Mouse (Mus musculus) megakaryocyte, embryonic 14.5 days (primary cell): ENCODE data around the gene Grk6. TPM values are rescaled to one million over a fixed set of nuclear protein-coding genes. Genes with fewer than 3 reads are reported as not detected.

Source experiments
- H3K27me3 ChIP-seq: replicated peaks from 2 replicates; pipeline ENCODE3; 2012; ENCODE audit warnings: inconsistent platforms
- H3K36me3 ChIP-seq: replicated peaks from 2 replicates; pipeline ENCODE3; 2012; ENCODE audit warnings: low read length, inconsistent platforms, mixed read lengths
- H3K4me1 ChIP-seq: 2 replicates; pipeline ENCODE4 v1.6.1; 2012; ENCODE audit warnings: inconsistent platforms
- H3K4me3 ChIP-seq: replicated peaks from 2 replicates; pipeline ENCODE3; 2012; ENCODE audit warnings: moderate library complexity, mild to moderate bottlenecking, inconsistent platforms
- H3K9me3 ChIP-seq: 2 replicates; pipeline ENCODE4 v1.6.1; 2012; ENCODE audit warnings: inconsistent platforms
- FLI1 ChIP-seq: IDR thresholded peaks from 2 replicates; pipeline ENCODE4 v1.6.1; 2012; ENCODE audit warnings: low read length, inconsistent platforms, mixed read lengths
- GATA1 ChIP-seq: IDR thresholded peaks from 3 replicates; pipeline ENCODE4 v1.6.1; 2012; ENCODE audit warnings: mixed read lengths, low read length, inconsistent platforms, borderline replicate concordance
- polyA plus RNA-seq: library from polyadenylated mRNA; stranded (reverse); fragments of >175 nt; gene quantifications from 2 replicates; pipeline ENCODE4 v1.2.3, GENCODE M21; 2012; ENCODE audit warnings: low replicate concordance; ENCODE audit not compliant: insufficient read depth

Grk6 gene
- 33.8 and 54.2 TPM in 2 replicates for polyA plus RNA-seq

DNA sequence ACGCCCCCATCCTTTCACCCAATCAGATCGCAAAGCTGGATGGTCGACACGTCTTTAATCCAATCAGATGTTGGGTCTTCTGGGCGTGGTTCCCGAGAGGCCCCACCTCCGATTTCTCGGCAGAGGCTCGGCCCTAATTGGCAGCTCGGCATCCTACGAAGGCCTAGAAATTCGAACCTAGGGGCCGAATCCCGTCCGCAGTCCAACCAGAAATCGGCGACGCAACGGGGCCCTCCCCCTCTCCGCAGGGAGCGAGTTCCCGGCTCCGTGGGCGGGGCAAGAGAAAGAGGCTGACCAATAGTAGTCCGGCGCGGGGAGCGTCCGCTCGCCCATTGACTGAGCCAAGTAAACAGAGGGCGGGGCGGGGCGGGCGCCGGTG, at the start of gene Grk6:
Grk6 (plus strand) TSS at position 136 of the 379 bp plus-strand sequence.
- TF ChIP-seq FLI1 (no peak), GATA1 (no peak)
- H3K36me3 ChIP-seq, result peaks cover 23% of the 10 kb centered on the region
- H3K9me3 ChIP-seq, result no peaks in the 10 kb centered on the region
- H3K4me1 ChIP-seq, result peaks cover 77% of the 10 kb centered on the region
- no peaks in the 10 kb centered on the region for H3K27me3 ChIP-seq
- H3K4me3 ChIP-seq, result peak within 1 kb of the TSS; percentile 96

DNA sequence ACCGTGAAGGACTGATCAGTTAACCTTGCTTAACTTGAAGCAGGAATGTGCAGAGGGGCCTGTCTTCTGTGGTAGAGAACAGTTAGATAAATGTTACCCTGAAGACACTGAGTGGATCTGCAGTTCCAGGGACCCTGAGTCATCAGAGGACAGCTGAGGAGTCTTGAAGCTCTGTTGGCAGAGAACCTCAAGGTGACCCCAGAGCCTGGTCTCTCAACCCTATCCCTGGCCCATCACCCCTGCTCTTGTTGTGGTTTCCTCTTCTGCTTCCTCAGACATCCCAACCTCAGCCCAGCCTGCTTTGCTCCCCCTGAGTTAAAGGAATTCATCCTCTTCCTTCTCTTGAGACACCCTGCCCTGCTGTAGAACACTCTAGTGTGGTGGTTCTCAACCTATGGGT, 46.8 kb upstream of the Grk6 start, which contains the start of gene Slc34a1:
Slc34a1 (plus strand) TSS at position 100 of the 400 bp plus-strand sequence.
- no peak for TF ChIP-seq FLI1
- TF ChIP-seq GATA1, result no peak
- no peaks in the 10 kb centered on the region for H3K36me3 ChIP-seq
- no peak within 1 kb of the TSS for H3K4me3 ChIP-seq
- peaks cover 28% of the 10 kb centered on the region for H3K4me1 ChIP-seq
- H3K9me3 ChIP-seq, result peaks cover 3% of the 10 kb centered on the region; the same call in 1 of the 2 replicates
- peaks cover 77% of the 10 kb centered on the region for H3K27me3 ChIP-seq

DNA sequence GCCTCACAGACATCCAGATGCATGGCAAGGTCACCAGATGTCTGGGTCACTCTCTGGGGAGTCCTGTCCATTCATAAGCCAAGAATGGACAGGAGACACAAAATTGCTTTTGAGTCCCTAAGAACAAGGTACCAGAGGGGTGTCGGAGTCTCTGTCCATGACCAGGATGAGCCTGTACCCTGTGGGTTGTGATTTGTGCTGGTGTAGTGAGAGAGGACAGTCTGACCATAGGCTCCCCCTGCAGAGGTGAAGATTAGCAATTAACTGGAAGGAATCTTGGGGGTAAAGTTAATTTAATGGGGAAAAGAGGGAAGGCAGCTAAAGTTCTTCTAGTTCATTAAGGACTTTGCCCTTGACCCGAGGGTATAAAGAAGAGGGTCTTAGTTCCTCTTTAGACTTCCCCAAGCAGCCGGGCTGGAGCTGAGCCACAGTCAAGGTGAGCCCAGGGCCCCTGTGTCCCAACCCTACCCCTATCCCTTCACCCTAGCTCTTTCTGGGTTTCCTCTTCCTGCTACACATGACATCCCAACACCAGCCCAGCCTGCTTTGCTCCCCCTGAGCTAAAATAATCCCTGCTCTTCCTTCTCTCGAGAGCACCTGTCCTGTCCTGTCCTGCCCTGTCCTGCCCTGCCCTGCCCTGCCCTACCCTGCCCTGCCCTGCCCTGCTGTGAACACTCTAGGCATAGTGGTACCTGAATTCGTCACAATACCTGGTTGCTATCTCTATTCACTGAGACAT, 45.4 kb upstream of the Grk6 start:
- H3K9me3 ChIP-seq, result peaks cover 3% of the 10 kb centered on the region; the same call in 1 of the 2 replicates
- peaks cover 35% of the 10 kb centered on the region for H3K4me1 ChIP-seq
- TF ChIP-seq GATA1 (no peak), FLI1 (no peak)
- peaks cover 87% of the 10 kb centered on the region for H3K27me3 ChIP-seq
- H3K4me3 ChIP-seq, result no peak overlapping the region
- H3K36me3 ChIP-seq, result no peaks in the 10 kb centered on the region

DNA sequence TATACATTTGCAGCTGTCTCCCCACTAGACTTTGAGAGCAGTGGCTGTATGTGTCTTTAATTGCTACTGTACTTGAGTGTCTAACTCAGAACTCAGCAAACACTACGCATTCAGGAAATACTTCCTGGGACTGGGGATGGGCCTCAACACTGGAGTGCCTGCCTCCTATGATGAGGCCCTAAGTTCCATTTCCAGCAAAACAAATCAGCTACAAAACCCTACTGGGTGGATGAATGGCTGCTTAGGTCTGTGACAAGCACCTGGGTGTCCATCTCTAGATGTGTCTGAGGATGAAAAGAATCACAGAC, 44.9 kb upstream of the Grk6 start:
- peaks cover 39% of the 10 kb centered on the region for H3K4me1 ChIP-seq
- H3K27me3 ChIP-seq, result peaks cover 87% of the 10 kb centered on the region
- H3K9me3 ChIP-seq, result peaks cover 3% of the 10 kb centered on the region; the same call in 1 of the 2 replicates
- H3K4me3 ChIP-seq, result no peak overlapping the region
- TF ChIP-seq FLI1 (no peak), GATA1 (no peak)
- no peaks in the 10 kb centered on the region for H3K36me3 ChIP-seq

DNA sequence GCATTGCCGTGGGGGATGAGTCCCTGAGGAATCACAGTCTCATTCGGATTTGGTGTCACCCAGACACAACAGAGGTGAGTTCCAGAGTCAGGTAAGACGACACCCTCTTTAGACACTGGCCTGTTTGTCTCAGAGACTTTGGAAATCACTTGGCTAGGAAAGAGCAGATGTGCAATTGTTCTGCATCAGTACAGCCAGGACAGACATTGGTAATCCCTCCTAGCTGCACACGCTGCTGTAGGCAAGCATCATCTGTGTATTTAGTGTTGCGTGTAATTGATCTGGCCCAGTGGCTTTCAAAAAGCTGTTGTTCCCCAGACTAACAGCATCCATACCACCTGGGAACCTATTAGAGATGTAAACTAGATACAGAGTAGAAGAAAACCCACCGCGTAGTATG, 41.6 kb upstream of the Grk6 start:
- peaks cover 94% of the 10 kb centered on the region for H3K27me3 ChIP-seq
- H3K4me1 ChIP-seq, result peaks cover 49% of the 10 kb centered on the region
- H3K9me3 ChIP-seq, result no peaks in the 10 kb centered on the region
- no peaks in the 10 kb centered on the region for H3K36me3 ChIP-seq
- no peak for TF ChIP-seq GATA1
- H3K4me3 ChIP-seq, result no peak overlapping the region

DNA sequence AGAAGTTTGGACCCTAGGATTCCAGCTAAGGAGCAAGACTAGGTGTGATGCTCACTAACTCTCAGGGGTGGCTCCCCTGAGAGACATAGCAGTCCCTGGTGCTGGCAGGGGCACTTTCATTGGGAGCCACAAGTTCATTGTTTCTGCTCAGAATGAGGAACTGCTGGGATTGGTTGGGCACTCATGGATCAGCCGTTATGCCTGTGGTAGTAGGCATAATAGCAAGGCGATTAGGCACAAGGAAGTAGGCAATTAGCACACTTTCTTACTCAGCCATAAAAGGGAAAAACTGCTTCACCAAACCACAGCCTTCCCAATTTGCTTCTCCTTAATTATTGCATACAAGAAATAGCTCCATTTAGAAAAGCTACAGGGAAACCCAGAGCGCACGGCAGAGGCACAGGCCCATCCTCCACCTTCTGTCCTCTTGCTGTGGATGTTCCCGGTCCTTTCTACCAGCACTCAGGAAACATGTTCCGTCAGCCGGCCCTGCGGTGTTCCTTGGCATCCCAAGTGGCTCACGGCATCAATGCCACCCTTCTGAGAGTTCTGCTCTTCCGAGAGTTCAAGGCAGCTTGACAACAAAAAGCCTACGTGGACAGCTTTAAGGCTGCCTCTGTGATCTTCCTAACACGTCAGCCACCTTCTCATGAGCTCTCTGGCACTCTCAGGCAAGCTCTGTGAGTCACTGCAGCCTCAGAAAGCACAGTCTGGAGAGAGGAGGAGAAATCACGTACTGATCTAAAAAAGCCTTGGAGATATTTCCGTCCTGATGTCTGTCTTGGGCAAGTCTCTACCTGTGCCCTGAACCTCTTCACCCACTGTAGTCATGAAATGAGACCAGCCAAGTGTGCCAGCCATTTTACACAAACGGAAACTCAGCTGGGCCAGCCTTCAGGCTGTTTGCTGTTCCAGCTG, 40.7 kb upstream of the Grk6 start:
- H3K4me1 ChIP-seq, result peaks cover 40% of the 10 kb centered on the region
- H3K27me3 ChIP-seq, result peaks cover 95% of the 10 kb centered on the region
- no peaks in the 10 kb centered on the region for H3K9me3 ChIP-seq
- H3K36me3 ChIP-seq, result no peaks in the 10 kb centered on the region
- no peak overlapping the region for H3K4me3 ChIP-seq
- no peak for TF ChIP-seq FLI1
- TF ChIP-seq GATA1, result no peak

DNA sequence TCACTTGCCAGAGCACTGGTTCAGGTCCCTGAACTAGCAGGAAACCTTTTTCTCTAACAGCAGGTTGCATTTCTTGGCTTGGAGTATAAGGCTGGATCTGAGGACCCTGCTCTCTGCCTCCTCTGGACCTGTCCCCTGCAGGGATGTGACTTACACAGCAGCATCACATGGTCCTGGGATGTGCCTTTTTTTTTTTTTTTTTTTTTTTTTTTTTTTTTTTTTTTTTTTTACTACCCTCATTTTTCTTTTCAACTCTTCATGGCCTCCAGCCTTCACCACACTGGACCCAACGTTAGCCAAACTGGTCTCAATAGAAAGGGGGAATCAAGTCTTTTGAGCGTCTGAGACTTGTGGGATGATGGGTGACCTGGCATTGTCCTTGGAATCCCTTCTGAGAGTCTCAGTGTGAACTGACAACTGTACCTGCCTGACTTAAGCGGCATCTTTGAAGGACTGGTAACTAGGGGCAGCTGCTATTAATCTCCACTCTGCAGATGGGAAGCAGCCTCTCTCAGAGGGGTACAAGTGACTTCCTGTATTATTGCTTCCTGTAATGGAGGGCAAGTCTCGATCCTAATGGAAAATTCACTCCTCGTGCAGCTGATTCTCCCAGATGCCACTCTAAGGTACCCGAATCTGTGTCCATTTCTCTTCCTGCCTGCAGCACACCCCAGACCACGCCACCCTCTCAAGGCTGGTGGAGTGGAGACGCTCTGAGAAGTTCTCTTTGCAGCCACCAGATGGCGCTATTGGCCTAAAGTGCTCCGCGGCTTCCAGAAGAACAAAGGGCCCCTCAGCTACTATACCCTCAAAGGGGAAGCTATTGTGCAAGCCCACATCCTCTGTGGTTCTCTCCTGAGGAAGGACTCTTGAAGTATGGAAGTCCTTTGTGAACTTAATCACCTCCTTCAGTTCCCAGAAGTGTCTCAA, 39.8 kb upstream of the Grk6 start:
- peaks cover 32% of the 10 kb centered on the region for H3K4me1 ChIP-seq
- H3K4me3 ChIP-seq, result peak overlapping the region; percentile 86
- H3K36me3 ChIP-seq, result no peaks in the 10 kb centered on the region
- no peak for TF ChIP-seq FLI1
- TF ChIP-seq GATA1, result no peak
- peaks cover 95% of the 10 kb centered on the region for H3K27me3 ChIP-seq
- H3K9me3 ChIP-seq, result 0 out of 2 replicates have a peak, but pooled peaks cover 2% of the 10 kb centered on the region

DNA sequence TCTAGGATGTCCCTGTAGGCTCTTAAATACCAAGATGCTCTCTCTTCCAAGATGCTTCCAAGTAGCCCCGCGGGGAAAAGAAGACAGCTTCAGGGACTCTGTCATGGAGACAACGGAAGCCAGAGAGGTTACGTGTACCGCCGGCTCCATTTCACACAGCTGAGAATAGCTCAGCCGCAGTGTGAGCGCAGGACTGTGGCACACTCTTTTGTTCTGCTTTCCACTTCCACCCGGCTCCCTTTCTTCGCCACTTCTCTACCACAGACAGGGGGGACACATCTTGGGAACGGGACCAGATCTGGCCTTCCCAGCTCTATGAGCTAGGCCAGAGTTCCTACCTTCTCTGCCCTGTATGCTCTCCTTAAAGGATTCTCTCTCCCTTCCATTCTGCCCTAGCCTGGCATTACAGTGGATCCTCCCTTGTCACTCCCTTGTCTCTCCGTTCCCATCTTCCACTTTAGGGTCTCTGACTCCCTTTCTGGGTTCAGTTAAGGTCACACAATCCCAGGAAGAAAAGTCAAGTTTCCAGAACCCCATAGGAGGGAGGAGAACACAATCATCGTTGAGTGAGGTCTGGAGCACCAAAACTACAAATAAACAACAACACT, 39.0 kb upstream of the Grk6 start:
- Histone ChIP-seq H3K9me3 (0 out of 2 replicates have a peak, but pooled peaks cover 2% of the 10 kb centered on the region), H3K4me1 (peaks cover 29% of the 10 kb centered on the region), H3K36me3 (no peaks in the 10 kb centered on the region), H3K4me3 (peak overlapping the region; percentile 86), H3K27me3 (peaks cover 95% of the 10 kb centered on the region)
- no peak for TF ChIP-seq GATA1
- no peak for TF ChIP-seq FLI1

DNA sequence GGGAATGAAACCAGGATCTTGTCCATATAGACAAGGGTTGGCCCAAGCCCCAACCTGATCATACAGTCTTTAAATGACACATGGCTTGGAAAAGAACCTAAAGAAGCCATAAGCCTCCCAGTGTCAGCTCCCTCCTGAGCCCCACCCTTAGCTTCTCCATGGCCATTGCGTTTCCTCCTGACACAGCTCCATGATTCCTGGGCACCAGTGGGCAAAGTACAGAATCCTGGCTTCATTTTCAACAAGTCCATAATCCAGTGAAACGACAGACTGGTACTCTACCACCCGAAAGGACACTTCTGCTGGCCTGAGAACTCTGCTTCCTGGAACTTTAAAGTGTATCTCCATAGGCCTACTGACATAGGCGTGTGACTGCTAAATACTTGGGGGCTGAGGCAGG, 37.5 kb upstream of the Grk6 start:
- Histone ChIP-seq H3K4me3 (no peak overlapping the region), H3K27me3 (peaks cover 93% of the 10 kb centered on the region), H3K4me1 (peaks cover 31% of the 10 kb centered on the region), H3K36me3 (no peaks in the 10 kb centered on the region), H3K9me3 (0 out of 2 replicates have a peak, but pooled peaks cover 2% of the 10 kb centered on the region)
- no peak for TF ChIP-seq FLI1
- TF ChIP-seq GATA1, result no peak
